In the genomic region with DNA sequence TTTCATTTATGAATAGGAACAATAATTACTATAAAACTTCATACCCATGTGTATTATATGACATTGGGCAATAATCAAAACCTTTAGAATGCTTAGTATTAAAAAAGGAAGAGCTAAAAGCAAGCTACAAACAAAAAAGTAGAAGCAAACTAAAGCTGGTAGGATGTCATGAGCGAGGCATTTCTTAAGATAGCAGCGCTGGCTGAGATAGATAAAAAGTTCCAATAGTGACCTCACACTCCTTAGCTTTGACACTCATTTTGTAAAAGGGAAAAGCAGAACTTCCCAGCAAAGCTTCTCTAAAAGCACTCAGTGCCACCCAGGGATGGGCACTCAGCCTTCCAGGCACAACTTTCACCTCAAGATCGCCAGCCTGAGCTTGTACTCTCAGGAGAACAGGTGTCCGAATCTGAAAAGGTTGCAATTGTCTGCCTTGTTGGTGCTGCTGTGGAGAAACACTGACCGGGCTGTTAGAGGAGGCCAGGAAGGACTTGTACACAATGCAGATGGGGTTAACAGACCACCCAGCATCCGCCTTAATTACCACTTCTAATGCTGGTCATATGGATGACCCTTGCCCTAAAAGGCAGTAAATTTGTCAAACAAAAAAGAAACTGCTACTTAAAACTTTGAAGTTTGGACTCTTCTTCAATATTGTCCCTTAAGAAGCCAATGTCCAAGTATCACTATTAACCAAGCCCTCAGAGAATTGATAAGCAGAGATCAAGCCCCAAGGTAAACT, we compare ENCODE assay signal across 15 mouse cellular contexts.
"Had no signal": no experiment of that assay in that cellular context is flagged by ENCODE, and none has a peak within 500 bp of the region (broad histone marks: within the 10 kb centered on the region; RNA-seq: fewer than 3 reads in every experiment).

No protein-coding gene starts in this region.

- H3K4me3 ChIP-seq: limb, embryonic 12.5 days; liver, embryonic 13.5 days; lung, embryonic 15.5 days; neural tube, embryonic 12.5 days had no signal

- H3K27me3 ChIP-seq: limb, embryonic 12.5 days; liver, embryonic 13.5 days; lung, embryonic 15.5 days; neural tube, embryonic 12.5 days had no signal

- H3K4me1 ChIP-seq: limb, embryonic 12.5 days; lung, embryonic 15.5 days had no signal

- H3K36me3 ChIP-seq: limb, embryonic 12.5 days; lung, embryonic 15.5 days; neural tube, embryonic 12.5 days had no signal

- DNase-seq: kidney, adult 8-10 months; kidney, postnatal 25 days; layer of hippocampus, postnatal 36 days; liver; liver, embryonic 13.5 days; liver, postnatal 0 days; lung, postnatal 14 days; midbrain, embryonic 14.5 days; spleen, adult 18-20 months; thymus, adult 18-20 months; thymus, postnatal 25 days had no signal

- H3K9me3 ChIP-seq: limb, embryonic 12.5 days; liver, embryonic 13.5 days; lung, embryonic 15.5 days; neural tube, embryonic 12.5 days had no signal

- ATAC-seq: liver, postnatal 0 days had no signal

- H3K4me2 ChIP-seq: limb, embryonic 12.5 days; liver, embryonic 13.5 days; lung, embryonic 15.5 days; neural tube, embryonic 12.5 days had no signal

- H3K9ac ChIP-seq: limb, embryonic 12.5 days; liver, embryonic 13.5 days; liver, postnatal 0 days; lung, embryonic 15.5 days; neural tube, embryonic 12.5 days had no signal

- H3K27ac ChIP-seq: limb, embryonic 12.5 days; liver, embryonic 13.5 days; lung, embryonic 15.5 days; macrophage; neural tube, embryonic 12.5 days had no signal
